Mouse (Mus musculus) common myeloid progenitor, adult 5-6 weeks (primary cell): ENCODE data around the gene Atp6v0a1. TPM values are rescaled to one million over a fixed set of nuclear protein-coding genes. Genes with fewer than 3 reads are reported as not detected.
A peak's percentile ranks its signal among the peaks of the same experiment; 100 is the strongest.

ENCODE experiments used
- ATAC-seq: replicated peaks from 2 replicates; pipeline ENCODE4 v1.8.0; 2016; ENCODE audit warnings: low read depth, mild to moderate bottlenecking, moderate TSS enrichment, inconsistent platforms; ENCODE audit not compliant: poor library complexity, severe bottlenecking
- total RNA-seq: library from RNA; stranded (forward); fragments of 200-1000, 187-1606 nt; gene quantifications from 2 replicates; pipeline ENCODE4 v1.2.3, GENCODE M21; 2017

The Atp6v0a1 gene
- total RNA-seq, 1 experiment from 2014 or later = 25.9 TPM

- no peak for ATAC-seq
These were observed 28.8 kb upstream of the Atp6v0a1 start for GRCm38 (mm10) chr11:100980438-100980837.

DNA sequence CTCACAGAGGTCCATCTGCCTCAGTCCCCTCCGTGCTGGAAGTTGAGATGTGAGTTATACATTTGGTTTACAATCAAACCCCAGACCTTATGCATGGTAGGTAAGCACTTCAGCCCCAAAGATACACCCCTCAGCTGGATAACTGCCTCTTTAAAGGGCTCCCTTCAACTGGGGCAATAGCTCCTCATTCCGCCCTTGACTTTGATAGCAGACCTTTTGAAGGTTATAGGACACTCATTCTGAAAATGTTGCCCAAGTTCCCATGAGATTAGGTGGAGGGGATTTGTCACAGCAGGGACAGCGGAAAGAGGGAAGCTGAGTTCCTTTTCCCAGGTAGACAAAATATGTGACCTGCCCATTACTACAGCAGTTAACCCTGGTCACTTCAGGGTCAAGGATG lies 28.0 kb upstream of the Atp6v0a1 start:
- no peak for ATAC-seq

GRCm38 (mm10) chr11:100982087-100982486 lies 27.2 kb upstream of the Atp6v0a1 start:
- ATAC-seq = no peak

DNA sequence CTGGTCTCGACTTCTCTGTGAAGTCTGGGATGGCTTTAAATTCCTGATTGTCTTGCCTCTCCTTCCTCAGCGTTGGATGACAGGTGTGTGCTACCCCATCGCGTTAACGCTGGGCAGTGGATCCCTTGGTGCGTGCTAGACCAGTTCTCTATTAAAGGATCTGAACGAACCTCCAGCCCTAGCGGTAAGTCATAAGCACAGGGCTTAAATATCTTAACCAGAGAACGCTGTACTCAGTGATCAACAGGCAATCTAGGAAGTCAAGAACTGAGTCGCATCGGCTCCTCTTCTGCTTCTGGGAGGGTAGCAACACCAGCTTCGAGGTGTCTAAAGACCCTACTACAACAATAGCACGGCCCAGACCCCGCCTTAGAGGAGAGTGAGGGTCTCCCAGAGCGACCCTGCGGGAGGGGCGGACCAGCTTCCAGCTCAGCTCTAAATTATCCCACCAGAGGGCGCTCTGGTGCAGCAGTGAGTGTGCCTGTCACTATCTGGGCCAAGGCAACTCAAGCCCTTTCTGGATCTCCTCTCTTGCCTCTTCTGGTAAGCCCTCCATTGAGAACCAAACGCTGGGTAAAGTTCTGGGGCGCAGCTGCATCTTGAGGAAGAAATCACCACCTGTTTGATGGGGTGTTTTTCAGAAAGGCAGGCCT lies 26.0 kb upstream of the Atp6v0a1 start:
- ATAC-seq = peak; percentile 94

DNA sequence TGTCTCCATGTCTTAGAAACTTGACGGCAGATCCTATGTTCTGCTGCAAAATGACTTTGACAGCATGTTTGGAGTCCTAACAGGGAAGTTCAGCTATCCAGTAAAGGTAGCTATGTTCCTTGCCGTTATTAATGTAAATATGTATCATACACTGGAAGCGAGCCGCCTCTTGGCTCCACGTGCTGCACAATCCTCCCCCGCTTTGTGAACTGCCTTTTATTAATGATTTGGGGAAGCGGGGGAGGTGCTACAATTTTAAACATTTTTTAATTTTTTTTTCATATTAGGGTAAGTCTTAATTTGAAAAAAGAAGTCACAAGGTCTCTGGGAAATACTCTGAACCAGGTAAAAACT lies 25.5 kb upstream of the Atp6v0a1 start:
- 0 out of 2 replicates have a peak, but pooled peaks have one; percentile 10 for ATAC-seq

DNA sequence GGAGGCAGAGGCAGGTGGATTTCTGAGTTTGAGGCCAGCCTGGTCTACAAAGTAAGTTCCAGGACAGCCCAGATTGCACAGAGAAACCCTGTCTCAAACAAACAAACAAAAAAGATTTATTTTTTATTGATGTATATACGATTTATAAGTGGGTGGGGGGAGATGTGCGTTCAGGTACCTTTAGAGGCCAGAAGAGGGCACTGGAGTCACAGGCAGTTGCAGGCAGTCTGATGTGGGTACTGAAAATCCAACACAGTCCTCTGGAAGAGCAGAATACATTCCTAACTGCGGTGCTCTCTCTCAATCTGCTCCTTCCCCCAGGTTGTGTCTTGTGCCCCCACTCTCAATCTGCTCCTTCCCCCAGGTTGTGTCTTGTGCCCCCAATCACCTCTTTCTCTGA lies 23.6 kb upstream of the Atp6v0a1 start:
- ATAC-seq = peak; percentile 45; the same call in 1 of the 2 replicates

DNA sequence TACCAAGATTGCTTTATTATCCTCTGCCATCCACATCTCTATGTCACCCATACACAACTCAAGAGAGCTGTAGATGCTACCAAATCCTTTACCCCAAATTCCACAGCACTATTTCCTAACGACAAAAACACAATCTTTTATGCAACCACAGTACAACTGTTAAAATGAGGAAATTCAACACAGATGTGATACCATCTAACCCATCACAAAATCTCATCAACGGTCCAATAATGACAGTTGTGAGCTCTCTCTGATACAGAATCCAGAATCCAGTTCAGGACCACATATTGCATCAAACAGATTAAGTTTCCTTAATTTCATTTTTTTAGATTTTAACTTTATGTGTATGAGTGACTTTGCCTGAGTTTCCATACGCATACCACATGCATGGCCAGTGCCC lies 20.6 kb upstream of the Atp6v0a1 start:
- 0 out of 2 replicates have a peak, but pooled peaks have one; percentile 29 for ATAC-seq

DNA sequence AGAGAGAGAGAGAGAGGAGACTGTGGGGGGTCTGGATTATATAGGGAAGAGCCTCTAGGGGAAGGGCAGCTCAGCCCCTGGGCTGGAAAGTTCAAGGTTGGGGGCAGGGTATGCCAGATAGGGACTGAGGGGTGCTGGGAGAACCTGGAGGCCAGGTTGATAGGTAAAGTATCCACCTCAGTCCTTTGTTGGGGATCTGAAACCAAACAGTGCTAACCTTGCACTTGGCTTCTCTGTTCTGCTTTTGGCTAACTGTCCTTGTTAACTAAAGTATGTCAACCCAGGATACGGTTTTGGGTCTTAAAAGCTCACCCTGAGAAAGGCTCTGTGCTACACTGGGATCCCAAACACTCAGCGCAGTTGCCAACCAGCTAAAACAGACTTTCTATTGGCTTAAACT lies 19.6 kb upstream of the Atp6v0a1 start:
- no peak for ATAC-seq

GRCm38 (mm10) chr11:100991027-100991534 lies 18.2 kb upstream of the Atp6v0a1 start:
- no peak for ATAC-seq

GRCm38 (mm10) chr11:100993437-100993836 lies 15.8 kb upstream of the Atp6v0a1 start:
- no peak for ATAC-seq

- no peak for ATAC-seq
These were observed 15.0 kb upstream of the Atp6v0a1 start for GRCm38 (mm10) chr11:100994233-100994632.

- ATAC-seq = no peak
These were observed 14.6 kb upstream of the Atp6v0a1 start for GRCm38 (mm10) chr11:100994655-100995054.

- no peak for ATAC-seq
These were observed 12.8 kb upstream of the Atp6v0a1 start for GRCm38 (mm10) chr11:100996501-100996900.

DNA sequence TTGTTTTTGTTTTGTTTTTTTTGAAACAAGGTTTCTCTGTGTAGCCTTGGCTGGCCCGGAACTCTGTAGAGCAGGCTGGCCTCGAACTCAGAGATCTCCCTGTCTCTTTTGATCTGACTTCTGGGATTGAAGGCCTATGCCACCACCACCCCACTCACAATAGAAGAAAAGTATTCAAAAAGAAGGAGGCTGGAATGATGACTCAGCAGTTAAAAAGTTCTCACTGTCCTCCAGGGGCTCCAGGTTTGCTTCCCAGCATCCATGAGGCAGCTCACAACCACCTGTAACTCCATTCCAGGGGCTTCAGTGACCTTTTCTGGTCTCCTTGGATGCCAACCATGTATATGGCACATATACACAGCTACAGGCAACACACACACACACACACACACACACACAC lies 10.4 kb upstream of the Atp6v0a1 start:
- ATAC-seq = no peak

DNA sequence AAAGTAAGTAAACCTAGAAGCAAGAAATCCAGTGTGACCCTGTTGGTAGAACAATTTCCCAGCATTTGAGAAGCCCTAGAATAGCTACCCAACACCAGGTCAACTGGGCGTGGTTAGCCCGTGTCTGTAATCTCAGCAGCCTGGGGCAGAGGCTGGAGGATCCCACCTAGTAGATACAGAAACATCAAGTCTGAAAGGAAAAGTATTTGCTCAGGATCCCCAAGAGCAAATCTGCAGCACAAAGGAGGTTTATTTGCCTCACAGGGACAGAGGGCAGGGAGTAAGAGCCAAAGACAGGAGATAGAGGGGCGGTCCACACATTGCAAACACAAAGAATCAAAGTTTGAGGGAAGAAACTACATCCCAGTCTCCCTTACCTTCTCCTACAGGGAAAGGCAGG lies 10.0 kb upstream of the Atp6v0a1 start:
- ATAC-seq = no peak

GRCm38 (mm10) chr11:101001875-101002552 lies 7.2 kb upstream of the Atp6v0a1 start:
- peak; percentile 60; the same call in 1 of the 2 replicates for ATAC-seq

GRCm38 (mm10) chr11:101003025-101003685 lies 6.1 kb upstream of the Atp6v0a1 start:
- ATAC-seq = peak; percentile 50; the same call in 1 of the 2 replicates

- peak; percentile 41 for ATAC-seq
These were observed 826 bp upstream of the Atp6v0a1 start for GRCm38 (mm10) chr11:101008206-101009045.

GRCm38 (mm10) chr11:101009888-101010784 lies 884 bp downstream of the Atp6v0a1 start:
- ATAC-seq = peak; percentile 37
